Mouse (Mus musculus) olfactory bulb, adult 2 months (tissue): Measurements from ENCODE around the gene Gfpt1. TPM values are rescaled to one million over a fixed set of nuclear protein-coding genes. Genes with fewer than 3 reads are reported as not detected.
"Not testable (repeated sequence)": the region's sequence is repeated elsewhere in the genome, so short reads cannot be mapped to it uniquely, and the experiment has no call there.

Experiments used
- H3K27ac ChIP-seq: fragments of 200-500 bp; 2 replicates; pipeline ENCODE4 v1.5.1; 2012; ENCODE audit warnings: low read depth, low read length; ENCODE audit not compliant: insufficient read depth
- H3K4me1 ChIP-seq: fragments of 200-500 bp; 2 replicates; pipeline ENCODE4 v1.6.1; 2012; ENCODE audit warnings: low read length; ENCODE audit not compliant: control insufficient read depth, insufficient read depth
- H3K4me3 ChIP-seq: fragments of 200-500 bp; 2 replicates; pipeline ENCODE4 v1.5.1; 2012; ENCODE audit warnings: mild to moderate bottlenecking, low read depth, low read length, moderate library complexity; ENCODE audit not compliant: insufficient read depth
- CTCF ChIP-seq: fragments of 200-500 bp; IDR thresholded peaks from 2 replicates; pipeline ENCODE4 v1.5.1; 2012; ENCODE audit warnings: low read depth, mild to moderate bottlenecking, low read length, moderate library complexity; ENCODE audit not compliant: insufficient read depth
- POLR2A ChIP-seq: fragments of 200-500 bp; IDR thresholded peaks from 2 replicates; pipeline ENCODE4 v1.6.1; 2012; ENCODE audit warnings: mild to moderate bottlenecking, low read depth, low read length, moderate library complexity; ENCODE audit not compliant: insufficient read depth
- WGBS: fragments of 180-500 bp; shearing (Covaris S2); methylation state at CpG from one replicate; pipeline ENCODE4 v1.1.7; 2018; 5-methylcytosine and 5-hydroxymethylcytosine counted together
- polyA plus RNA-seq: library from polyadenylated mRNA; stranded (reverse); fragments of >200 nt; gene quantifications from 2 replicates; pipeline ENCODE4 v1.2.4, GENCODE M21; 2012; ENCODE audit warnings: low replicate concordance; ENCODE audit not compliant: missing spikeins, insufficient read depth, insufficient read length

Gfpt1 gene
- polyA plus RNA-seq, 1 experiment, result not detected

DNA sequence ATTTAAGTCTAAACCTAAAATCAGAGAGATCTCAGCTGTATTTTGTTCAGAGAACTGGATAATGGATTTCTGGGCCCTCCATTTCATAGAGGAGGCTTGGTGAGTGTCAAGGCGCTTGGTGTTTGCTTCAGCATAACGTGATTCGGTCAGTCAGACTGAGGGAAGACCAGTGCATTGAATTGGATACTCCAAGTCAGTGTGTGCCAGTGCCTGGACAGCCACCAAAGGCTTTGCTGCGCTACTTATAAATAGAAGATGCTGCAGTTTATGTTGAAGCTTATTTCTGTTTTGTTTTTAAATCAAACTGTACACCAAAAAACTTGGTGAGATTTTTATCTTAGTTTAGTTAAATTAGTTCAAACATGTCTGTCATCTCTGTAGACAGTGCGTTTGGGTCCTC, 45.7 kb downstream of the Gfpt1 start:
- Histone ChIP-seq H3K4me1 (no peaks in the 10 kb centered on the region), H3K27ac (no peak overlapping the region), H3K4me3 (no peak overlapping the region)
- TF ChIP-seq POLR2A (no peak), CTCF (no peak)
- 93% methylated on average over 5 of the region's 5 CpGs for WGBS

- TF ChIP-seq CTCF (no peak), POLR2A (no peak)
- 85% methylated on average over 3 of the region's 3 CpGs for WGBS
- Histone ChIP-seq H3K4me3 (no peak overlapping the region), H3K4me1 (no peaks in the 10 kb centered on the region), H3K27ac (no peak overlapping the region)
These were observed 48.2 kb downstream of the Gfpt1 start for GRCm38 (mm10) chr6:87090877-87091276.

DNA sequence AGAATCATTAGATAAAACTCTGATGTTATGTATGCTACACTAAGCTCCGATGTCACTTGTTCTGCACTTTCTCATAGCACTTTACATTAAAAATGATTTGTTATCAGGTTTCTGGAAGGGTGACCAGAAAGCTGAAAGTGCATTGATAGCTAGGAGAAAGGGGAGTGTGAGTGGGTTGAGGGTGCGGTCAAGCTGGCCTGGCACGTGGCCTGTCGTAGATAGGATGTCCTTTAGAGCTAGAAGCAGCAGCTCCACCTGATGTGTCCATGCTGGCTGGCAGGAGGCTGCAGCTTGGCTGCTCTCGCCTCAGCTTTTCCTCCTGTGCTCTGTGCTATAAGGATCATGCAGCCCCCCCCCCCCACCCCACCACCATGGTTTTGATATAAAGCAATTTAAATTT, 49.8 kb downstream of the Gfpt1 start:
- WGBS, result 93% methylated on average over 5 of the region's 5 CpGs
- Histone ChIP-seq H3K27ac (no peak overlapping the region), H3K4me1 (no peaks in the 10 kb centered on the region), H3K4me3 (no peak overlapping the region)
- TF ChIP-seq POLR2A (no peak), CTCF (no peak)

- not testable (repeated sequence) for H3K4me3 ChIP-seq, H3K4me1 ChIP-seq
- 88% methylated on average over 8 of the region's 8 CpGs for WGBS
These were observed 51.0 kb downstream of the Gfpt1 start for GRCm38 (mm10) chr6:87093631-87094030.

GRCm38 (mm10) chr6:87099261-87099660, 56.6 kb downstream of the Gfpt1 start:
- no peak for TF ChIP-seq POLR2A
- no peak for TF ChIP-seq CTCF
- H3K4me1 ChIP-seq, result peaks cover 12% of the 10 kb centered on the region; the same call in 1 of the 2 replicates
- 22% methylated on average over 3 of the region's 3 CpGs for WGBS
- no peak overlapping the region for H3K27ac ChIP-seq
- H3K4me3 ChIP-seq, result no peak overlapping the region

More at GRCm38 (mm10) chr6:87093631-87094030, 51.0 kb downstream of the Gfpt1 start:
- not testable (repeated sequence) for H3K27ac ChIP-seq

DNA sequence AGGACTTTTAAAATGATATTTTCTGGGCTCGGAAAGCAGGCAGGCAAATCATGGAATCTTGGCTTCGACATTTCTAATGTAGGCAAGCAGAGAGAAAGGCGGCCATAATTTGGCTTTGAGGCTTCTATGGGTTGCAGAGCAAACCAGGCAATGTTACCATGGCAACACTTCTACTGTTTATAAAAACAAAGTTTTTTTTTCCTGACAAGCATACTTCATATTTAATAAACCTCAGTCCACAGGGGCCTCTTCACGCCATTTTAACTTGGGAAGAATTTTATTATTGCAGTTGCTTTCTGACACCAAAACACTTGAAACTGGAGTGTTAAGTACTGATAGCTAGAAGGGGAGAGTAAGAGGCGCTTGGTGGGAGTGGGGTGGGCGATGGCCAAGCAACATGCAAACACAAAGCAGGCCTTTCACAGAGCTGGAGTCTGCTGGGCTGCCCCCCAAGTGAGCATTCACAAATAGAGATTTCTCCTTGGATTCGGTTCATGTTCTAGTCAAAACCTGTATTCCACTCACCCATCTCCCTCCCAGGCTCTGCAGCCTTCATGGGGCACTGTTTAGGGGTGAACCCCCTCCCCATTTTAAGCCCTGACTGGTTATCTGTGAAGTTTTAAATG, 57.1 kb downstream of the Gfpt1 start:
- no peak overlapping the region for H3K27ac ChIP-seq
- no peak for TF ChIP-seq POLR2A
- TF ChIP-seq CTCF, result no peak
- WGBS, result 54% methylated on average over 7 of the region's 7 CpGs
- no peak overlapping the region for H3K4me3 ChIP-seq
- peaks cover 12% of the 10 kb centered on the region; the same call in 1 of the 2 replicates for H3K4me1 ChIP-seq

DNA sequence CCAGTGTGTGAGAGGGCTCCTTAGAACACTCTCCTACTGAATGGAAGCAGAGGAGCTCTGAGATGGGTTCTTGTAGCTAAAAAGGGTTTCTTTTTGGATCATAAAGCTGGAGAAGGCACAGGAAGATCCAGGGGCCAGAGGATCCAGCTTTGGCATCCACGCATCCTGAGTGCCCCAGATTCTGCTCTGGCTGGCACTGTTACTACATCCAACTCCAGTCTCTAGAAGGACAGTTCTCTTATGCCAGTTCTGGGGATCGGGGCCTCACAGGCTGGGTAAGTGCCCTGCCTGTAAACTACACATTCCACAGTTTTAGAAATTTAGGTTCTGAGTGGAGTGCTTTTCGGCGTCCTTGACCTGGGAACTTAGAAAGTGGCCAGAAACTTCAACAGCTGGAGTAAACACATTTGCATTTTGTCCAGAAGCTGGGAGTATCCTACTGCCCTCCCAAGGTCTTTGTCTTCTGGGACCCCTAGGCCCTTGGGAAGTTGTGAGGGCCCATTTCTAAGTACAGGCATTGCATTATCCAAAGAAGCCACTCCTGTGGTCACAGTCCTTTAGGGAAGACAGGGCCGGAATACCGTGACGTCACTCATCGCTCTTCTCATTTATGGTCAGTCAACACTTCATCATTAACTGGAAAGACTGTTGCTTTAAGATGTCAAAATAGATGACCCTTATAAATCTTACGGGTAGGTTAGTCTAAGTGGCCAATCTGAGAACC, 57.8 kb downstream of the Gfpt1 start:
- peaks cover 12% of the 10 kb centered on the region; the same call in 1 of the 2 replicates for H3K4me1 ChIP-seq
- TF ChIP-seq CTCF (no peak), POLR2A (no peak)
- no peak overlapping the region for H3K27ac ChIP-seq
- H3K4me3 ChIP-seq, result no peak overlapping the region
- 89% methylated on average over 9 of the region's 9 CpGs for WGBS

DNA sequence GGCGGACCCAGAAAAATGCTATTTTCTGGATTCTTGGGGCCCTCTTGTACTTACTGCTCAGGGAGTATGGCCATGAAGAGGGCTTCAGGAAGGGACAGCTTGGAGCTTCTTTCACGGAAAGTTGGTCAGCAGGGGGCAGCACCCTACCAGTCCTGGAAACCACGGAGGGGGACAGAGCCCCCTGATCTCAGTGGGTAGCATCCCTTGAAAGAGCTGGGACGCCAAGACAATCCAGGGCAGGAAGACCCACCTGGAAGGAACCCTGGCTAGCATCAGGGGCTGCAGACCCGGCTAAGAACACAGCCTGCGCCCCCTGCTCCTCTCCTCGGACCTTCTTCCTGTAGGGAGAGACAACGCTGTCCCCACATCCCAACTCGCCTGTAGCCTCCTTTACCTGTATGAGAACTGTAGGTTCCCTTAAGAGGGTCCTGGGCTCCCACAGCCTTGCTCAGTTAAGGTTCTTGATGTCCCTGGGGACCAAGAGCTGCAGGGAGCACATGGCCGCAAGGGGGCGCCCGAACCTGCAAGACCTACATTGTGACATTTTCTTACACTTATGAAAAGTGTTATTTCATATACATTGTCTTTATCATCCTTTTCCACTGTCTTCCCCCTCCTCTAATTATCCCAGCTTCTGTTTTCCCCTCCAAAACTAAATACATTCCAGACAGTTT, 58.8 kb downstream of the Gfpt1 start:
- WGBS, result 13% methylated on average over 12 of the region's 12 CpGs
- no peak overlapping the region for H3K27ac ChIP-seq
- TF ChIP-seq CTCF (peak; percentile 80), POLR2A (no peak)

DNA sequence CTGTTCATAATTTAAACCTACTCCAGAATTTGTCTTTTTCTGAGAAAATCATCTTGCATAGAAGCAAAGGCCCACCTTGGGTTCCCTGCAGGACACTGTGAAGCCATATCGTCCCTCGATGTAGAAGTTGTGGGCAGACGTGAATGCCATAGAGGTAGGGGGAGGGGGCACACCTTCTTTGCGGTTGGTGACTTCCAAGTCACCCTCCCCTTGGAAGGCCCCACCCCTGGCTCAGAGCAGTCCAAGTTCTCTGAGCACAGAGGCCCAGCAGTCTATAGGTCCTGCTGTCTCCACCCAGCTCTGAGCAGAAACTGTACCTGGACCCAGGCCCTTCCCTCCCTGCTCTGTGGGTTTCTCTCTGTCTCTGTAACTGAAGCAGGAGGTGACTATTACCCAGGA, 59.3 kb downstream of the Gfpt1 start:
- 27% methylated on average over 4 of the region's 4 CpGs for WGBS
- peaks cover 12% of the 10 kb centered on the region; the same call in 1 of the 2 replicates for H3K4me1 ChIP-seq
- H3K27ac ChIP-seq, result no peak overlapping the region
- TF ChIP-seq POLR2A, result no peak
- no peak for TF ChIP-seq CTCF
- no peak overlapping the region for H3K4me3 ChIP-seq

More for the DNA sequence above, 58.8 kb downstream of the Gfpt1 start:
- Histone ChIP-seq H3K4me1 (peaks cover 12% of the 10 kb centered on the region; the same call in 1 of the 2 replicates), H3K4me3 (peak overlapping the region; percentile 29)

DNA sequence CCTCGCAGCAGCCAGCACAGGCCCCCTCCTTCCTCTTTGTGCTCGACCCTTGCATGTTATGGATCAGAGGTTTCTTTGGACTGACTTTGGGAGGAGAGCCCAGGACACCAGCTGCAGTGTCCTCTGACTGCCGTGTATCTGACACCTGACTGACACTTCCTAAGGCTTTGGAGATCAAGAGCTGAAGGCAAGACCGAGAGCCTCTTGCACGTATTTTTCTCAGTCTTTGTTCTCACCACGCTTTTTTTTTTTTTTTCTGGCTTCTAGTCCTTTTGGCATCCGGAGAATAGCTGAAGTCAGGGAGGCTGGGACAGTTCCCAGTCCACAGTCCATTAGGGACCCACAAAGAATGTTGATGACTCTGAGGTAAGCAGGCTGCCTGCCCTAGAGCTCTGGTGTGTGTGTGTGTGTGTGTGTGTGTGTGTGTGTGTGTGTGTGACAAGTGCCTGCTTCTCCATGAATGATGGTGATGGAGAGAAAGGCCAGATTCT, 59.8 kb downstream of the Gfpt1 start:
- H3K4me3 ChIP-seq, result no peak overlapping the region
- peaks cover 12% of the 10 kb centered on the region; the same call in 1 of the 2 replicates for H3K4me1 ChIP-seq
- H3K27ac ChIP-seq, result no peak overlapping the region
- TF ChIP-seq CTCF (no peak), POLR2A (no peak)
- WGBS, result 37% methylated on average over 7 of the region's 7 CpGs
